Mouse (Mus musculus) embryonic fibroblast, embryonic 13.5 days (primary cell): ENCODE measurements around the gene Cd33.

Source experiments
- CTCF ChIP-seq: IDR thresholded peaks from 2 replicates; pipeline ENCODE4 v1.5.1; 2011; ENCODE audit warnings: mild to moderate bottlenecking, control low read depth, low read length, moderate library complexity, borderline replicate concordance; ENCODE audit not compliant: insufficient read depth
- POLR2A ChIP-seq: IDR thresholded peaks from 2 replicates; pipeline ENCODE4 v1.6.1; 2011; ENCODE audit warnings: low read depth, mild to moderate bottlenecking, control low read depth, low read length, moderate library complexity

GRCm38 (mm10) chr7:43515076-43515475 is 29.2 kb downstream of the Cd33 start:
- no peak for TF ChIP-seq CTCF
- TF ChIP-seq POLR2A: no peak
